In genomic region chr2:114201574-114201973, GRCm38 (mm10) we compare ENCODE assay signal across 8 mouse cellular contexts. TPM values are rescaled to one million over a fixed set of nuclear protein-coding genes. Genes with fewer than 3 reads are reported as not detected.
A peak's percentile ranks its signal among the peaks of the same experiment; 100 is the strongest.
DNase-seq lines count a peak whose midpoint lies in the region; ATAC-seq and TF ChIP-seq lines count a peak whose summit lies in the region.

No protein-coding gene starts in this region.

- H3K36me3 ChIP-seq in embryonic facial prominence, embryonic 14.5 days (ENCODE audit: control insufficient read depth, insufficient read depth, low read length): peaks cover 9% of the 10 kb centered on the region
- H3K36me3 ChIP-seq in intestine, embryonic 15.5 days: 0 out of 2 replicates have a peak, but pooled peaks cover 6% of the 10 kb centered on the region
- H3K36me3 ChIP-seq in neural tube, embryonic 12.5 days: 0 out of 2 replicates have a peak, but pooled peaks cover 5% of the 10 kb centered on the region

- no peaks in the 10 kb centered on the region for H3K27me3 ChIP-seq in embryonic facial prominence, embryonic 14.5 days (replicated peaks; ENCODE audit: control insufficient read depth, insufficient read depth, low read length)
- H3K27me3 ChIP-seq in intestine, embryonic 15.5 days (replicated peaks): no peaks in the 10 kb centered on the region
- H3K27me3 ChIP-seq in neural tube, embryonic 12.5 days (replicated peaks): no peaks in the 10 kb centered on the region

- H3K4me2 ChIP-seq in embryonic facial prominence, embryonic 14.5 days (ENCODE audit: low read depth, low read length): peak overlapping the region; percentile 66
- H3K4me2 ChIP-seq in intestine, embryonic 15.5 days (replicated peaks): peak overlapping the region; percentile 61
- H3K4me2 ChIP-seq in neural tube, embryonic 12.5 days (replicated peaks): peak overlapping the region; percentile 70

- no peak for DNase-seq in left cerebral cortex, adult 2 months (ENCODE audit: extremely low spot score in 1 of 2, low spot score in 2 of 2)
- no peak for DNase-seq in left cerebral cortex, adult 9 months (ENCODE audit: low spot score in 2 of 2)
- DNase-seq in embryonic facial prominence, embryonic 14.5 days (ENCODE audit: low spot score): no peak
- no peak for DNase-seq in MN1 (ENCODE audit: low spot score)
- no peak for DNase-seq in left cerebral cortex, postnatal 10 days (ENCODE audit: extremely low spot score in 1 of 2, low spot score in 2 of 2)

- peak overlapping the region; percentile 92 for H3K9ac ChIP-seq in embryonic facial prominence, embryonic 14.5 days (ENCODE audit: low read depth, low read length)
- no peak overlapping the region for H3K9ac ChIP-seq in intestine, embryonic 15.5 days
- peak overlapping the region; percentile 92 for H3K9ac ChIP-seq in neural tube, embryonic 12.5 days

- no peak for TF ChIP-seq CTCF in left cerebral cortex, adult 2 months (IDR thresholded peaks at IDR 0.05)

- H3K27ac ChIP-seq in left cerebral cortex, adult 2 months: peak overlapping the region; percentile 37
- H3K27ac ChIP-seq in embryonic facial prominence, embryonic 14.5 days (replicated peaks; ENCODE audit: low read depth, low read length): no peak overlapping the region
- no peak overlapping the region for H3K27ac ChIP-seq in intestine, embryonic 15.5 days
- H3K27ac ChIP-seq in neural tube, embryonic 12.5 days: no peak overlapping the region

- 32% methylated on average over 4 of the region's 4 CpGs for WGBS in embryonic facial prominence, embryonic 14.5 days
- WGBS in intestine, embryonic 15.5 days: 35% methylated on average over 4 of the region's 4 CpGs
- WGBS in neural tube, embryonic 12.5 days: 39% methylated on average over 4 of the region's 4 CpGs

- peaks cover 11% of the 10 kb centered on the region for H3K4me1 ChIP-seq in embryonic facial prominence, embryonic 14.5 days (ENCODE audit: control insufficient read depth, insufficient read depth, low read length)
- 0 out of 2 replicates have a peak, but pooled peaks cover 6% of the 10 kb centered on the region for H3K4me1 ChIP-seq in intestine, embryonic 15.5 days (replicated peaks)
- H3K4me1 ChIP-seq in neural tube, embryonic 12.5 days: peaks cover 9% of the 10 kb centered on the region; the same call in 1 of the 2 replicates

- H3K4me3 ChIP-seq in left cerebral cortex, adult 2 months: peak overlapping the region; percentile 85
- peak overlapping the region; percentile 83 for H3K4me3 ChIP-seq in embryonic facial prominence, embryonic 14.5 days (ENCODE audit: low read depth, low read length)
- H3K4me3 ChIP-seq in intestine, embryonic 15.5 days (replicated peaks): peak overlapping the region; percentile 67
- H3K4me3 ChIP-seq in neural tube, embryonic 12.5 days: peak overlapping the region; percentile 81

- no peak for ATAC-seq in embryonic facial prominence, embryonic 14.5 days (ENCODE audit: low read depth)
- ATAC-seq in intestine, embryonic 15.5 days: no peak
- peak; percentile 19; the same call in 1 of the 2 replicates for ATAC-seq in neural tube, embryonic 12.5 days (ENCODE audit: low FRiP score, low read depth)
- no peak for ATAC-seq in megakaryocyte progenitor cell, adult 5-6 weeks (replicated peaks; ENCODE audit: poor library complexity)

- intact Hi-C loops in left cerebral cortex, adult 2 months (cut with DNase I): loop anchor here (1.0 kb wide), 1 partner anchor 26 kb away; no protein-coding TSS in a partner anchor
- intact Hi-C loops in left cerebral cortex, postnatal 10 days (cut with DNase I): no loop called here

- no peaks in the 10 kb centered on the region for H3K9me3 ChIP-seq in embryonic facial prominence, embryonic 14.5 days (ENCODE audit: control insufficient read depth, low read length)
- no peaks in the 10 kb centered on the region for H3K9me3 ChIP-seq in intestine, embryonic 15.5 days
- no peaks in the 10 kb centered on the region for H3K9me3 ChIP-seq in neural tube, embryonic 12.5 days

RNA-seq across cellular contexts. Expression of gene Zfp770, which starts 0.3 kb away (rescaled TPM):
- total RNA-seq in left cerebral cortex, adult 2 months (2021): 10 to 100 TPM; 22.1 to 22.3 TPM
- polyA plus RNA-seq in embryonic facial prominence, embryonic 14.5 days (2014; fragmentation: Nextera tagmentation; extraction: Ambion mirVana): 4.8 and 6.7 TPM in 2 replicates
- polyA plus RNA-seq in intestine, embryonic 15.5 days (2015; fragmentation: Nextera tagmentation; extraction: Ambion mirVana): 3.9 and 4.0 TPM in 2 replicates
- 3.1 and 3.8 TPM in 2 replicates for polyA plus RNA-seq in neural tube, embryonic 12.5 days (2016; fragmentation: Nextera tagmentation; extraction: Ambion mirVana)
- total RNA-seq in megakaryocyte progenitor cell, adult 5-6 weeks (2015): 19.4 and 20.2 TPM in 2 replicates
- total RNA-seq in megakaryocyte progenitor cell, adult 5-6 weeks (2017): 7.9 and 8.8 TPM in 2 replicates
- total RNA-seq in left cerebral cortex, postnatal 10 days (2021): 10 to 100 TPM; 29.3 to 30.8 TPM

RNA-seq across cellular contexts. Expression of gene Aqr, which starts 14.8 kb away (rescaled TPM):
- 10 to 100 TPM; 31.0 to 33.1 TPM for total RNA-seq in left cerebral cortex, adult 2 months (2021)
- 44.9 and 48.3 TPM in 2 replicates for polyA plus RNA-seq in embryonic facial prominence, embryonic 14.5 days (2014; fragmentation: Nextera tagmentation; extraction: Ambion mirVana)
- 36.2 and 46.6 TPM in 2 replicates for polyA plus RNA-seq in intestine, embryonic 15.5 days (2015; fragmentation: Nextera tagmentation; extraction: Ambion mirVana)
- polyA plus RNA-seq in neural tube, embryonic 12.5 days (2016; fragmentation: Nextera tagmentation; extraction: Ambion mirVana): 50.6 and 55.5 TPM in 2 replicates
- total RNA-seq in megakaryocyte progenitor cell, adult 5-6 weeks (2015): 54.3 and 62.2 TPM in 2 replicates
- total RNA-seq in megakaryocyte progenitor cell, adult 5-6 weeks (2017): 39.5 and 56.5 TPM in 2 replicates
- 10 to 100 TPM; 24.8 to 27.7 TPM for total RNA-seq in left cerebral cortex, postnatal 10 days (2021)
